Mouse (Mus musculus) right cerebral cortex, postnatal 36 days (tissue): Measurements from ENCODE around the gene Gm20854.
"Not testable (repeated sequence)": the region's sequence is repeated elsewhere in the genome, so short reads cannot be mapped to it uniquely, and the experiment has no call there.

Experiments used
- DNase-seq, 2 experiments: peaks; one replicate each; pipeline ENCODE4 v3.0.0; 2022; ENCODE audit warnings: low spot score in 2 of 2, mixed read lengths in 1 of 2

Gene Gm20854

DNA sequence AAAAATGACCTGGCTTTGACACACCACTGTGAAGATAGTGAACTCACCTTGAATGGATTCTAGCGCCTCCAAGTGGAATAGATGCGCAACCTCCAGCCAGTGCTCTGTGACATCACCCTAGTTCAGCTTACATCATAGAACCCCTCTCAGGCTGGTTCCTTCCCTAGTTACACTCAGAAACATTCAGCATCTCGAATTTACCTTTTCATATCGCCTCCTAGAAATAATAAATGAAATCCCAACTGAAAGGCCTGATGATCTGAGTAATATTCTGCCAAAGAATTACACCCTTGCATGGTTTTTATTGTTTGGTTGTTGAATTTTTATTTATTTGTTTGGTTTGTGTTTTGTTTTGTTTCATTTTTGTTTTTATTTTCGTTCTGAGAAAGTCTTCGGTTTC is at the start of gene Gm20854:
Gm20854 (minus strand) TSS at position 101 of the 400 bp plus-strand sequence.
- DNase-seq: not testable (repeated sequence)
